Mouse (Mus musculus) gastrocnemius, postnatal 4 days (tissue): ENCODE results near the gene Fgd3. TPM values are rescaled to one million over a fixed set of nuclear protein-coding genes. Genes with fewer than 3 reads are reported as not detected.

Experiments
- DNase-seq, 2 experiments: peaks; one replicate each; pipeline ENCODE4 v3.0.0; 2021 to 2022; ENCODE audit warnings: low spot score in 2 of 2, mixed read lengths in 2 of 2
- total RNA-seq, 2 experiments: library from RNA; stranded (reverse); gene quantifications; 2 replicates each; pipeline ENCODE4 v1.2.3; 2021

Gene Fgd3
- total RNA-seq, 2 experiments from 2014 or later = 0.98 to 1.5 TPM

GRCm38 (mm10) chr13:49218651-49219050, 101.5 kb downstream of the Fgd3 start:
- no peak for DNase-seq

DNA sequence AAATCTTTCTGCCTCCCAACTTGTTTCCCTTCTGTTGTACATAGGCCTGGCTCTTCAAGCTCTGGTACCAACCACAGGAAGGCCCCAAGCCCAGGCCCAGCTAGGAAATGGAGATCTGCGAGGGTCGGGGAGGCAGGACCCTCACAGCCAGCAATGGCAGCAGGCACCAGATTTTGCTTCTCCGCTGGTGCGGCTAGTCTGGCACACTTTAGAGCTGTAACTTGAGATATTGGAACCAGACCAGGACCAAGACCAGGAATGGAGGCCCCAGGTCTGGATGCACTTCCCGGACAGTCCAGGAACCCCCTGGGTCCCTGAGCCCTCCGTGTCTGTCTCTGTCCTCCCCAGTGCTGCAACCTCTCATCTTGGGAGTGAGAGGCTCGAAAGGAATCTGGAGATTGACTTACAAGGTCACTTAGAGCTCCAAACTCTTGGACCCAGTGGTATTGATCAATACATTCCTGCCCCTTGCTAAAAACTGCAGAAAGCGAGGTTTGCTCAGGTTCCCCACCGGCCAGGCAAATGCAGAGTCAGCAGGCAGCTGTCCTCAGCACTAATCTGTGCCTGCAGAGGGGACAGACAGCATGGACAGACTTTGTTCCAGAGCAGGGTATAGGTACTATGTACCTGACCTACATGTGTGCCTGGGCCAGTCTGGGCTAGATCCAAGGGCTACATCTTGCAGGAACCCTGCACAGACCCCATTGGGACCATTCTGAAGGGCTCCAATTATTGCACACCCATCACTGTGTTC, 103.1 kb downstream of the Fgd3 start:
- no peak for DNase-seq

- DNase-seq = no peak
Observed at GRCm38 (mm10) chr13:49216220-49216552, 103.9 kb downstream of the Fgd3 start.

DNA sequence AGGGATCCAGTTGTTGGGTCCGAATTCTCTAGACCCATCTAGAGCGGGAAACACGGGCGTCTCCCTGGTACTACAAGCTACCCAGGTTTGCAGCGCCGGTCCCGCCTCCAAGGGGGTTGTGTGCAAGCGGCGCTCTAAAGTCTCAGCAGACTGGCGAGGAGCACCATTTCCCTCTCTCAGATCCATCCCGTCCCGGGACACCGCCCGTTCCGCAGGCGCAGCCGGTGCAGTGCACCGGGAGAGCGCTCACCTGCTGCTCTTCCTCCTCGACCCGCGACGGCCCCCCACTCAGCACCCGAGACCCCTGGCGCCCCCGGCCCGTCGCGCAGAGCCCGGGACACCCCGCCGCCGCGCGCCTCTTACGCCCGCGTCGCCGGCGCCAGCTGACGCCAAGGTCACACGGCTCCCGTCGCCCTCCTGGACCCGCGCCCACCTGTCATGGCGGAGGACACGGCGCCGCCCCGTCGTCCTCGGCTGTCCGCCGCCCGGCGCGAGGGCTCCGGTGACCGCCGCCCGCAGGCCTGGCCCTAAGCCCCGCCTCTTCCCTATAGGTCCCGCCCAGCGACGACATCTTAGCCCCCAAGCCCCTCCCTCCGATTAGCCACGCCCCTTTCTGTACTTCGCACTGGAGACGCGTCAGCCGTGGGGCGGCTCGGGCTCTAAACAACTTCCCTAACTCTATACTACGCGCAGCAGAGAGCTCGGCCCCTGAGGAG, 104.4 kb downstream of the Fgd3 start, which contains the start of gene Card19:
Gene Card19, minus strand, starts transcription at position 534 of the 716 bp plus-strand sequence.
- DNase-seq = peak; percentile 92 to 98

DNA sequence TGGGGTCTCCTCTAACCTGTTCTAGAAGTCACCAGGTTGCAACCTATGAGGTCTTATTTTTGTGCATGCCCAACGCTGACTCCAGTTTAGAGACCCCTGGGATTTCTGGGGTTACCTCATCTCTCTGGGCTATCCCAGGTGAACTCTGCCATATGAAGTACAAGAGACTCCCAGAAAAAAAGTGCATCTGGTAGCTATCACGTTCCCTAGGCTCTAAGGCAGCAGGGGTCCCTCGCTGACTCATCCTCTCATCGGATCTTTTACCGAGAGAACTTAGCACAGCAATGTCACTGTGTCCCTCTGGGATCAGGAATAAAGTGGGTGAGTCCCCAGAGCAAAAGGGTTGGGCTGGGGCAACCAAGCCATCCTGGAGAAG, 105.0 kb downstream of the Fgd3 start:
- DNase-seq = no peak

- DNase-seq = no peak
Observed at GRCm38 (mm10) chr13:49214454-49214853, 105.7 kb downstream of the Fgd3 start.

DNA sequence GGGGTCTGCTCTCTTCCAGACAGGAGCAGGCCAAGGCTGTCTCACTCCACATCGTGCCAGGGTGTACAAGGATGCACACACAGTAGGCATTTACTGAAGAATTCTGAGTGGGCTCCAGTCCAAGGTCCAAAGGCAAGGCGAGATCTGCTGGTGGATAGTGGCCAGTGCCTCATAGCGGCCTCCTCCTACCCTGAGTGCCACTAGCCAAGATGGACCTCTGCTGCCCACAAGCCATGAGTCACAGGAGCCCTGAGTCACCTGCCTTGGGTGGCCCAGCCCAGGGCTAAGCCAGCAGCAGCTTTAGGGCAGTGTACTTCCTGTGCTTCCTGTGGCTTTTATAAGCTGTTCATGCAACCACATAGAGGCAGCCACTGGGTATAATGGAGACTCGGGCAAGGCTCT, 106.6 kb downstream of the Fgd3 start:
- no peak for DNase-seq

DNA sequence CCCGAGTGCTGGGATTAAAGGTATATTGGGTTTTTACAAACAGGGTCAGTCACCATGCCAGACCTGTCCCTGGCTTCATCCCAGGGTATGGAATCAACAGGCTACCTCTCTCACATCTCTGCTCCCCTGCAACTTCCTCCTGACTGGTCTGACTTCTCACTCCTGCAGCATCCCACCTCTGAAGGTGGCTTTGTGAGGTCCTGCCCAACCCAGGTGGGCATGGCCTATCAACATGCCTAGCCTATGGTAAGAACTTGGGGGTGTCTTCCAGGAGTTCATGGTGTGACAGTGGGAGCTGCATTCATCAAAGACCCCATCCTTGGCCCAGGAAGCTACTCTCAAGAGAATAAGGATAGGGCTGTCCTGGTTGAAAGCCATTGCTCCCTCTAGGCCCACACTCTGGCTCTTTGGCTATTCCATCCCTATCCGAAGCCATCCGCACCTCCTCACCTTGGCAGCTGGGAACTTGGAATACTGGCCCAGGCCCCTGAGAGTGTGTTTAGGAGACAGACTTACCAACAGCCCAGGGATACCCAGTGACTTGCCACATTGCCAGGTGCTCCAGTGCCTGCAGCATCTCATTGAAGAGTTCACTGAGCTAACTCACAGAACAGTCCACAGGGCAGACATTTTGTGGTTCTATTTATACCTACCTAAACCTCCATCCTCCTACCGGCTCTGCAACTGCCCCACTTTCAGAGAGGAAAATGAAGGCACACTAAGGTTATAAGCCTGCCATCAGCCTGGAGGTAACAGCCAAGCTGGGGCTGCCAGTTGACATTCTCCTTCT, 107.2 kb downstream of the Fgd3 start:
- no peak for DNase-seq

Other genes starting within 250 kb of the Fgd3 start
- 10 to 100 TPM; 53.8 to 57.2 TPM for gene Wnk2, start 172.3 kb downstream of the Fgd3 start, total RNA-seq
- 10 to 100 TPM; 23.7 to 26.1 TPM for gene Ninj1, start 132.8 kb downstream of the Fgd3 start, total RNA-seq
- gene Card19, start 104.3 kb downstream of the Fgd3 start, total RNA-seq = 10 to 100 TPM; 54.5 to 62.9 TPM
- 1 to 10 TPM in 1 of 2 experiments, under 1 TPM in 1; 0.61 to 1.5 TPM for gene Susd3, start 71.6 kb downstream of the Fgd3 start, total RNA-seq
- 10 to 100 TPM; 32.9 to 35.7 TPM for gene Bicd2, start 21.3 kb upstream of the Fgd3 start, total RNA-seq
- gene Ippk, start 100.9 kb upstream of the Fgd3 start, total RNA-seq = 1 to 10 TPM; 7.0 to 8.9 TPM
- gene Tes3-ps, start 173.0 kb upstream of the Fgd3 start, total RNA-seq = 1 to 10 TPM; 1.6 to 1.8 TPM
- 10 to 100 TPM; 11.7 to 14.8 TPM for gene Ecm2, start 184.5 kb upstream of the Fgd3 start, total RNA-seq
- 100 to 1,000 TPM; 194 to 215 TPM for gene Aspn, start 224.1 kb upstream of the Fgd3 start, total RNA-seq